Mouse (Mus musculus) erythroblast, embryonic 14.5 days (primary cell): ENCODE data around the gene Smpdl3b.

Experiments
- GATA1 ChIP-seq: IDR thresholded peaks from 2 replicates; pipeline ENCODE4 v1.6.1; 2012; ENCODE audit warnings: low read length, inconsistent platforms, mixed read lengths
- TAL1 ChIP-seq: IDR thresholded peaks from 3 replicates; pipeline ENCODE4 v1.6.1; 2012; ENCODE audit warnings: low read length, inconsistent platforms, mixed read lengths

DNA sequence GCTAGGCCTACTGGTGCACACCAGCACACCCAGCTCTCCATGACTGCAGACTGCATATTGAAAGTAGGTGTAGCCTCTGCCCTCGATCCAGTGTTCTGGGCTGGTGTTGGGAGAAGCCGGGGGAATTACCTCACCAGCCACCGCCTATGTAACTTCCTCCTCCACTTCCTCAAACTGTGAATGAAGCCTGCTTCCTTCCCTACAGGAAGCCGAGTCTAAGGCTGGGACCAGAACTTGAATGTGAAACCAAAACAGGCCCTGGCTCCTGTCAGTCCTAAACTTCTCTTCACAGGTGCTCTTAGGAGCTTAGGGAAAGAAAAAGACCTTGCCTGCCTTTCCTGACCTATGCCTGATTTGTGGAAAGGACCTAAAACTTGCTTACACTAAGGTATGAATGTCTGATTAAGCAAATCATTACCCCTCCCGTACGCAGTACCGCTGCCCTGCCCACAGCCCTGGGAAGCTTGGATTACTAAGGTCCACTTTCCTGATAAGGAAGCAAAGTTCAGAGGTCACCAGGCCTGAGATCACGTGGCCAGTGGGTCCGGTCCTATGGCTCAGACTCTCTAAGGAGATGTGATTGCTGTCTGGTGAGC, 9.3 kb downstream of the Smpdl3b start:
- TF ChIP-seq TAL1 (no peak), GATA1 (no peak)
